Mouse (Mus musculus) megakaryocyte, embryonic 14.5 days (primary cell): ENCODE measurements around the gene Pygm.

Source experiments
- FLI1 ChIP-seq: IDR thresholded peaks from 2 replicates; pipeline ENCODE4 v1.6.1; 2012; ENCODE audit warnings: low read length, inconsistent platforms, mixed read lengths
- GATA1 ChIP-seq: IDR thresholded peaks from 3 replicates; pipeline ENCODE4 v1.6.1; 2012; ENCODE audit warnings: mixed read lengths, low read length, inconsistent platforms, borderline replicate concordance

GRCm38 (mm10) chr19:6343066-6343925 is 40.9 kb upstream of the Pygm start:
- TF ChIP-seq GATA1 (no peak), FLI1 (no peak)
